ENCODE assay signal across 23 mouse cellular contexts in the genomic region with DNA sequence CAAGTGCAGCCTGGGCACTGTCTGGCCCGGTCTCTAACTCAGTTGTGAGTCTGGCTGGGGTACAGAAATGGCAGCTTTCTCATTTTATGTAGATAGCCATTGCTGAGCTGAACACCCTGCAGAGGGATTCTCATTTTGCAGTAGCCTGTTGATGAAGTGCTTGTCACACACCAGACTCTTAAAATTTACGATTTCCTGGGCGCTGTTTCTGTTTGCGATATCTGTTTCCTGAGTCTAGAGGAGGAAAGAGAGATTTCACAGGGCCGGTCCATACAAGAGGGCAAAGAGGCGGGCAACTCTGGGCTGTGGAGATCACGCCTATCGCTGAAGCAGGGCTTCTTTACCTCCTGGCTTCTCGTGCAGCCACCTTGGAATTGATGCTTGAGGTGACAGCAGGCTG.
"Had no signal": no experiment of that assay in that cellular context is flagged by ENCODE, and none has a peak within 500 bp of the region (broad histone marks: within the 10 kb centered on the region; RNA-seq: fewer than 3 reads in every experiment).

No protein-coding gene starts in this region.

- H3K27ac ChIP-seq: lung, embryonic 15.5 days; macrophage; midbrain, embryonic 10.5 days; midbrain, embryonic 12.5 days; neural tube, embryonic 13.5 days; neural tube, embryonic 15.5 days had no signal

- H3K9ac ChIP-seq: liver, postnatal 0 days; lung, embryonic 15.5 days; midbrain, embryonic 12.5 days; neural tube, embryonic 13.5 days; neural tube, embryonic 15.5 days had no signal

- H3K9me3 ChIP-seq: lung, embryonic 15.5 days; midbrain, embryonic 12.5 days; neural tube, embryonic 13.5 days; neural tube, embryonic 15.5 days had no signal

- DNase-seq: liver, postnatal 0 days; lung, adult 2 months; lung, postnatal 14 days; lung, postnatal 36 days; midbrain, embryonic 14.5 days; retina, postnatal 1 day; right cerebral cortex, adult 18-20 months; right cerebral cortex, postnatal 25 days; right cerebral cortex, postnatal 4 days; spleen, adult 18-20 months; thymus, adult 18-20 months; thymus, postnatal 14 days; thymus, postnatal 36 days had no signal

- H3K4me1 ChIP-seq: lung, embryonic 15.5 days; midbrain, embryonic 10.5 days; midbrain, embryonic 12.5 days; neural tube, embryonic 13.5 days; neural tube, embryonic 15.5 days had no signal

- H3K4me2 ChIP-seq: liver, embryonic 15.5 days; lung, embryonic 15.5 days; midbrain, embryonic 12.5 days; neural tube, embryonic 13.5 days; neural tube, embryonic 15.5 days had no signal

- H3K27me3 ChIP-seq: liver, embryonic 15.5 days; lung, embryonic 15.5 days; midbrain, embryonic 12.5 days; neural tube, embryonic 13.5 days; neural tube, embryonic 15.5 days had no signal

- ATAC-seq: liver, postnatal 0 days; lung, postnatal 0 days; midbrain, embryonic 16.5 days had no signal

- H3K4me3 ChIP-seq: liver, embryonic 15.5 days; lung, embryonic 15.5 days; midbrain, embryonic 10.5 days; midbrain, embryonic 12.5 days; myocyte; neural tube, embryonic 13.5 days; neural tube, embryonic 15.5 days had no signal
